Mouse (Mus musculus): Measurements from ENCODE around the gene Kynu. TPM values are rescaled to one million over a fixed set of nuclear protein-coding genes. Genes with fewer than 3 reads are reported as not detected.

The Kynu gene
- polyA plus RNA-seq, 1 experiment from 2014 or later: 1.4 TPM

- ATAC-seq (ENCODE audit: insufficient read depth, low FRiP score): no peak
- WGBS: 5% methylated on average over 6 of the region's 6 CpGs
These were observed 58.4 kb downstream of the Kynu start for GRCm38 (mm10) chr2:43613571-43613970.

GRCm38 (mm10) chr2:43621140-43621539 is 66.0 kb downstream of the Kynu start:
- no peak overlapping the region for H3K9ac ChIP-seq (ENCODE audit: low read length)
- no peak for ATAC-seq (ENCODE audit: insufficient read depth, low FRiP score)
- H3K4me1 ChIP-seq (ENCODE audit: control insufficient read depth, insufficient read depth, low read length): no peaks in the 10 kb centered on the region
- no peak overlapping the region for H3K4me2 ChIP-seq (ENCODE audit: low read depth, low read length)
- H3K4me3 ChIP-seq (replicated peaks; ENCODE audit: low read length): no peak overlapping the region
- H3K27me3 ChIP-seq (ENCODE audit: control insufficient read depth, insufficient read depth, low read length): no peaks in the 10 kb centered on the region
- H3K9me3 ChIP-seq (replicated peaks; ENCODE audit: control insufficient read depth, low read length): no peaks in the 10 kb centered on the region
- no peaks in the 10 kb centered on the region for H3K36me3 ChIP-seq (ENCODE audit: control insufficient read depth, insufficient read depth, low read length)
- H3K27ac ChIP-seq (ENCODE audit: low read length): no peak overlapping the region

More at GRCm38 (mm10) chr2:43613571-43613970, 58.4 kb downstream of the Kynu start:
- Histone ChIP-seq H3K27me3 (ENCODE audit: control insufficient read depth, insufficient read depth, low read length) (no peaks in the 10 kb centered on the region), H3K27ac (ENCODE audit: low read length) (no peak overlapping the region), H3K36me3 (ENCODE audit: control insufficient read depth, insufficient read depth, low read length) (no peaks in the 10 kb centered on the region), H3K4me3 (replicated peaks; ENCODE audit: low read length) (no peak overlapping the region), H3K4me2 (ENCODE audit: low read depth, low read length) (no peak overlapping the region), H3K4me1 (ENCODE audit: control insufficient read depth, insufficient read depth, low read length) (no peaks in the 10 kb centered on the region), H3K9ac (ENCODE audit: low read length) (no peak overlapping the region), H3K9me3 (replicated peaks; ENCODE audit: control insufficient read depth, low read length) (no peaks in the 10 kb centered on the region)

GRCm38 (mm10) chr2:43622844-43623243 is 67.7 kb downstream of the Kynu start:
- ATAC-seq (ENCODE audit: insufficient read depth, low FRiP score): no peak
- Histone ChIP-seq H3K36me3 (ENCODE audit: control insufficient read depth, insufficient read depth, low read length) (no peaks in the 10 kb centered on the region), H3K27ac (ENCODE audit: low read length) (no peak overlapping the region), H3K4me1 (ENCODE audit: control insufficient read depth, insufficient read depth, low read length) (no peaks in the 10 kb centered on the region), H3K4me3 (replicated peaks; ENCODE audit: low read length) (no peak overlapping the region), H3K27me3 (ENCODE audit: control insufficient read depth, insufficient read depth, low read length) (no peaks in the 10 kb centered on the region), H3K9ac (ENCODE audit: low read length) (no peak overlapping the region), H3K4me2 (ENCODE audit: low read depth, low read length) (no peak overlapping the region), H3K9me3 (replicated peaks; ENCODE audit: control insufficient read depth, low read length) (no peaks in the 10 kb centered on the region)
- 0% methylated on average over 1 of the region's 1 CpGs for WGBS

GRCm38 (mm10) chr2:43631786-43632185 is 76.7 kb downstream of the Kynu start:
- H3K9ac ChIP-seq (ENCODE audit: low read length): no peak overlapping the region
- no peaks in the 10 kb centered on the region for H3K4me1 ChIP-seq (ENCODE audit: control insufficient read depth, insufficient read depth, low read length)
- H3K4me3 ChIP-seq (replicated peaks; ENCODE audit: low read length): no peak overlapping the region
- no peaks in the 10 kb centered on the region for H3K27me3 ChIP-seq (ENCODE audit: control insufficient read depth, insufficient read depth, low read length)
- no peaks in the 10 kb centered on the region for H3K9me3 ChIP-seq (replicated peaks; ENCODE audit: control insufficient read depth, low read length)
- no peak for ATAC-seq (ENCODE audit: insufficient read depth, low FRiP score)
- H3K36me3 ChIP-seq (ENCODE audit: control insufficient read depth, insufficient read depth, low read length): no peaks in the 10 kb centered on the region
- H3K4me2 ChIP-seq (ENCODE audit: low read depth, low read length): no peak overlapping the region
- H3K27ac ChIP-seq (ENCODE audit: low read length): no peak overlapping the region

- no peaks in the 10 kb centered on the region for H3K36me3 ChIP-seq (ENCODE audit: control insufficient read depth, insufficient read depth, low read length)
- no peaks in the 10 kb centered on the region for H3K27me3 ChIP-seq (ENCODE audit: control insufficient read depth, insufficient read depth, low read length)
- no peak overlapping the region for H3K27ac ChIP-seq (ENCODE audit: low read length)
- H3K9me3 ChIP-seq (replicated peaks; ENCODE audit: control insufficient read depth, low read length): no peaks in the 10 kb centered on the region
- no peaks in the 10 kb centered on the region for H3K4me1 ChIP-seq (ENCODE audit: control insufficient read depth, insufficient read depth, low read length)
- no peak overlapping the region for H3K9ac ChIP-seq (ENCODE audit: low read length)
- ATAC-seq (ENCODE audit: insufficient read depth, low FRiP score): no peak
- no peak overlapping the region for H3K4me3 ChIP-seq (replicated peaks; ENCODE audit: low read length)
- no peak overlapping the region for H3K4me2 ChIP-seq (ENCODE audit: low read depth, low read length)
These were observed 81.4 kb downstream of the Kynu start for GRCm38 (mm10) chr2:43636498-43636897.

GRCm38 (mm10) chr2:43646962-43647361 is 91.8 kb downstream of the Kynu start:
- no peaks in the 10 kb centered on the region for H3K4me1 ChIP-seq (ENCODE audit: control insufficient read depth, insufficient read depth, low read length)
- no peak for ATAC-seq (ENCODE audit: insufficient read depth, low FRiP score)
- H3K4me3 ChIP-seq (replicated peaks; ENCODE audit: low read length): no peak overlapping the region
- H3K9ac ChIP-seq (ENCODE audit: low read length): no peak overlapping the region
- no peaks in the 10 kb centered on the region for H3K27me3 ChIP-seq (ENCODE audit: control insufficient read depth, insufficient read depth, low read length)
- no peak overlapping the region for H3K27ac ChIP-seq (ENCODE audit: low read length)
- H3K36me3 ChIP-seq (ENCODE audit: control insufficient read depth, insufficient read depth, low read length): no peaks in the 10 kb centered on the region
- H3K4me2 ChIP-seq (ENCODE audit: low read depth, low read length): no peak overlapping the region
- WGBS: 79% methylated on average over 2 of the region's 2 CpGs
- no peaks in the 10 kb centered on the region for H3K9me3 ChIP-seq (replicated peaks; ENCODE audit: control insufficient read depth, low read length)

- no peaks in the 10 kb centered on the region for H3K4me1 ChIP-seq (ENCODE audit: control insufficient read depth, insufficient read depth, low read length)
- H3K27me3 ChIP-seq (ENCODE audit: control insufficient read depth, insufficient read depth, low read length): no peaks in the 10 kb centered on the region
- H3K9me3 ChIP-seq (replicated peaks; ENCODE audit: control insufficient read depth, low read length): no peaks in the 10 kb centered on the region
- H3K4me3 ChIP-seq (replicated peaks; ENCODE audit: low read length): no peak overlapping the region
- no peak overlapping the region for H3K9ac ChIP-seq (ENCODE audit: low read length)
- no peaks in the 10 kb centered on the region for H3K36me3 ChIP-seq (ENCODE audit: control insufficient read depth, insufficient read depth, low read length)
- no peak overlapping the region for H3K4me2 ChIP-seq (ENCODE audit: low read depth, low read length)
- ATAC-seq (ENCODE audit: insufficient read depth, low FRiP score): no peak
- H3K27ac ChIP-seq (ENCODE audit: low read length): no peak overlapping the region
These were observed 114.5 kb downstream of the Kynu start for GRCm38 (mm10) chr2:43669588-43669987.

GRCm38 (mm10) chr2:43673619-43674018 is 118.5 kb downstream of the Kynu start:
- 0 out of 2 replicates have a peak, but pooled peaks have one; percentile 44 for ATAC-seq (ENCODE audit: insufficient read depth, low FRiP score)
- H3K27me3 ChIP-seq (ENCODE audit: control insufficient read depth, insufficient read depth, low read length): no peaks in the 10 kb centered on the region

GRCm38 (mm10) chr2:43674098-43674497 is 119.0 kb downstream of the Kynu start:
- no peaks in the 10 kb centered on the region for H3K4me1 ChIP-seq (ENCODE audit: control insufficient read depth, insufficient read depth, low read length)
- H3K27me3 ChIP-seq (ENCODE audit: control insufficient read depth, insufficient read depth, low read length): no peaks in the 10 kb centered on the region
- ATAC-seq (ENCODE audit: insufficient read depth, low FRiP score): no peak
- 48% methylated on average over 3 of the region's 3 CpGs for WGBS
- no peaks in the 10 kb centered on the region for H3K9me3 ChIP-seq (replicated peaks; ENCODE audit: control insufficient read depth, low read length)
- no peaks in the 10 kb centered on the region for H3K36me3 ChIP-seq (ENCODE audit: control insufficient read depth, insufficient read depth, low read length)
- no peak overlapping the region for H3K27ac ChIP-seq (ENCODE audit: low read length)
- no peak overlapping the region for H3K4me2 ChIP-seq (ENCODE audit: low read depth, low read length)
- H3K4me3 ChIP-seq (replicated peaks; ENCODE audit: low read length): no peak overlapping the region
- no peak overlapping the region for H3K9ac ChIP-seq (ENCODE audit: low read length)

More at GRCm38 (mm10) chr2:43673619-43674018, 118.5 kb downstream of the Kynu start:
- no peak overlapping the region for H3K4me2 ChIP-seq (ENCODE audit: low read depth, low read length)
- H3K36me3 ChIP-seq (ENCODE audit: control insufficient read depth, insufficient read depth, low read length): no peaks in the 10 kb centered on the region
- no peak overlapping the region for H3K9ac ChIP-seq (ENCODE audit: low read length)
- H3K9me3 ChIP-seq (replicated peaks; ENCODE audit: control insufficient read depth, low read length): no peaks in the 10 kb centered on the region
- H3K27ac ChIP-seq (ENCODE audit: low read length): no peak overlapping the region
- 0% methylated on average over 6 of the region's 6 CpGs for WGBS
- H3K4me3 ChIP-seq (replicated peaks; ENCODE audit: low read length): no peak overlapping the region
- H3K4me1 ChIP-seq (ENCODE audit: control insufficient read depth, insufficient read depth, low read length): no peaks in the 10 kb centered on the region

GRCm38 (mm10) chr2:43675277-43675676 is 120.1 kb downstream of the Kynu start:
- no peaks in the 10 kb centered on the region for H3K4me1 ChIP-seq (ENCODE audit: control insufficient read depth, insufficient read depth, low read length)
- WGBS: 66% methylated on average over 4 of the region's 4 CpGs

More at GRCm38 (mm10) chr2:43675277-43675676, 120.1 kb downstream of the Kynu start:
- ATAC-seq (ENCODE audit: insufficient read depth, low FRiP score): no peak
- H3K36me3 ChIP-seq (ENCODE audit: control insufficient read depth, insufficient read depth, low read length): no peaks in the 10 kb centered on the region
- H3K27ac ChIP-seq (ENCODE audit: low read length): no peak overlapping the region
- no peaks in the 10 kb centered on the region for H3K27me3 ChIP-seq (ENCODE audit: control insufficient read depth, insufficient read depth, low read length)
- no peaks in the 10 kb centered on the region for H3K9me3 ChIP-seq (replicated peaks; ENCODE audit: control insufficient read depth, low read length)
- no peak overlapping the region for H3K9ac ChIP-seq (ENCODE audit: low read length)
- H3K4me2 ChIP-seq (ENCODE audit: low read depth, low read length): no peak overlapping the region
- H3K4me3 ChIP-seq (replicated peaks; ENCODE audit: low read length): no peak overlapping the region
